In genomic region chr4:140704166-140704565, GRCm38 (mm10) we compare ENCODE assay signal across 9 mouse cellular contexts. TPM values are rescaled to one million over a fixed set of nuclear protein-coding genes. Genes with fewer than 3 reads are reported as not detected.
DNase-seq lines count a peak whose midpoint lies in the region; ATAC-seq and TF ChIP-seq lines count a peak whose summit lies in the region.
"Had no signal": no experiment of that assay in that cellular context is flagged by ENCODE, and none has a peak within 500 bp of the region (broad histone marks: within the 10 kb centered on the region; RNA-seq: fewer than 3 reads in every experiment).

No protein-coding gene starts in this region.

- no peak for ATAC-seq in limb, embryonic 15.5 days (ENCODE audit: insufficient number of reproducible peaks, low FRiP score, low TSS enrichment, low read depth)
- ATAC-seq in activated CD4-positive, CD25-positive, alpha-beta regulatory T cell, adult 4 months = no peak

- 0 out of 2 replicates have a peak overlapping the region, but pooled peaks have one; percentile 92 for H3K9ac ChIP-seq in limb, embryonic 15.5 days

- H3K4me2 ChIP-seq in limb, embryonic 15.5 days = peak overlapping the region; percentile 81; the same call in 1 of the 2 replicates

- no peaks in the 10 kb centered on the region; the same call in none of the 2 replicates for H3K36me3 ChIP-seq in testis, adult 2 months (ENCODE audit: control insufficient read depth, insufficient read depth, low read length)
- H3K36me3 ChIP-seq in limb, embryonic 15.5 days = peaks cover 26% of the 10 kb centered on the region

- TF ChIP-seq POLR2A in testis, adult 2 months (IDR thresholded peaks at IDR 0.05; ENCODE audit: control insufficient read depth, low read depth, low read length) = no peak

- H3K9me3 ChIP-seq in limb, embryonic 15.5 days = no peaks in the 10 kb centered on the region

- no peaks in the 10 kb centered on the region for H3K27me3 ChIP-seq in testis, adult 2 months (ENCODE audit: control insufficient read depth, insufficient read depth, low read length)
- no peaks in the 10 kb centered on the region for H3K27me3 ChIP-seq in limb, embryonic 15.5 days

- peak overlapping the region; percentile 81 for H3K4me3 ChIP-seq in testis, adult 2 months (ENCODE audit: control insufficient read depth, low read depth, low read length)
- 0 out of 2 replicates have a peak overlapping the region, but pooled peaks have one; percentile 86 for H3K4me3 ChIP-seq in limb, embryonic 15.5 days

- H3K27ac ChIP-seq in testis, adult 2 months (ENCODE audit: control insufficient read depth, insufficient read depth, low read depth, low read length) = no peak overlapping the region
- H3K27ac ChIP-seq in limb, embryonic 15.5 days = peak overlapping the region; percentile 98

- peak; percentile 43 for DNase-seq in adrenal gland, postnatal 25 days
- DNase-seq in adrenal gland, adult 8-10 months = no peak
- no peak for DNase-seq in testis, postnatal 14 days (ENCODE audit: low spot score)
- no peak for DNase-seq in gastrocnemius, postnatal 36 days
- DNase-seq in left cerebral cortex, adult 11 months (ENCODE audit: low spot score) = no peak

- no peak for TF ChIP-seq CTCF in testis, adult 2 months (IDR thresholded peaks at IDR 0.05; ENCODE audit: control insufficient read depth, insufficient read depth, insufficient replicate concordance, low read depth, low read length)

- WGBS in limb, embryonic 15.5 days = 45% methylated on average over 4 of the region's 4 CpGs

- H3K4me1 ChIP-seq in testis, adult 2 months (ENCODE audit: control insufficient read depth, insufficient read depth, low read length) = peaks cover 29% of the 10 kb centered on the region
- H3K4me1 ChIP-seq in limb, embryonic 15.5 days = peaks cover 67% of the 10 kb centered on the region

- intact Hi-C loops in gastrocnemius, postnatal 36 days (cut with DNase I) = no loop called here

RNA-seq across cellular contexts. Expression of gene Rcc2, which starts 3.8 kb away (rescaled TPM):
- 82.0 and 87.5 TPM in 2 replicates for total RNA-seq in adrenal gland, postnatal 25 days (2021)
- 10 to 100 TPM; 71.0 to 87.5 (median 77.3) TPM for total RNA-seq in adrenal gland, adult 8-10 months (2022)
- polyA plus RNA-seq in testis, adult 2 months (2012; rRNA removed) = 30.0 and 32.1 TPM in 2 replicates
- 31.0 and 32.5 TPM in 2 replicates for polyA plus RNA-seq in limb, embryonic 15.5 days (2015; fragmentation: Nextera tagmentation; extraction: Ambion mirVana)
- polyA plus RNA-seq in activated CD4-positive, CD25-positive, alpha-beta regulatory T cell, adult 4 months (2017; shearing (Covaris generic)) = 10 to 100 TPM; 17.6 to 22.8 TPM
- total RNA-seq in gastrocnemius, postnatal 36 days (2021) = 1 to 10 TPM; 8.1 to 9.5 TPM

RNA-seq across cellular contexts. Expression of gene Padi6, which starts 38.3 kb away (rescaled TPM):
- 0.15 TPM in 1 of 2 replicates, not detected in the other for total RNA-seq in adrenal gland, postnatal 25 days (2021)
- total RNA-seq in adrenal gland, adult 8-10 months (2022) = not detected
- 11.0 and 11.8 TPM in 2 replicates for polyA plus RNA-seq in testis, adult 2 months (2012; rRNA removed)
- not detected in 2 replicates for polyA plus RNA-seq in limb, embryonic 15.5 days (2015; fragmentation: Nextera tagmentation; extraction: Ambion mirVana)
- not detected for polyA plus RNA-seq in activated CD4-positive, CD25-positive, alpha-beta regulatory T cell, adult 4 months (2017; shearing (Covaris generic))
- not detected for total RNA-seq in gastrocnemius, postnatal 36 days (2021)
- polyA plus RNA-seq: small intestine, adult 2 months had no signal

RNA-seq across cellular contexts. Expression of gene Arhgef10l, which starts 38.4 kb away (rescaled TPM):
- total RNA-seq in adrenal gland, postnatal 25 days (2021) = 10.0 and 16.6 TPM in 2 replicates
- total RNA-seq in adrenal gland, adult 8-10 months (2022) = 10 to 100 TPM; 13.3 to 46.3 (median 28.5) TPM
- polyA plus RNA-seq in testis, adult 2 months (2012; rRNA removed) = 5.9 and 7.2 TPM in 2 replicates
- 22.4 and 23.0 TPM in 2 replicates for polyA plus RNA-seq in limb, embryonic 15.5 days (2015; fragmentation: Nextera tagmentation; extraction: Ambion mirVana)
- not detected for polyA plus RNA-seq in activated CD4-positive, CD25-positive, alpha-beta regulatory T cell, adult 4 months (2017; shearing (Covaris generic))
- 10 to 100 TPM; 39.0 to 49.9 TPM for total RNA-seq in gastrocnemius, postnatal 36 days (2021)
